In the genomic region with DNA sequence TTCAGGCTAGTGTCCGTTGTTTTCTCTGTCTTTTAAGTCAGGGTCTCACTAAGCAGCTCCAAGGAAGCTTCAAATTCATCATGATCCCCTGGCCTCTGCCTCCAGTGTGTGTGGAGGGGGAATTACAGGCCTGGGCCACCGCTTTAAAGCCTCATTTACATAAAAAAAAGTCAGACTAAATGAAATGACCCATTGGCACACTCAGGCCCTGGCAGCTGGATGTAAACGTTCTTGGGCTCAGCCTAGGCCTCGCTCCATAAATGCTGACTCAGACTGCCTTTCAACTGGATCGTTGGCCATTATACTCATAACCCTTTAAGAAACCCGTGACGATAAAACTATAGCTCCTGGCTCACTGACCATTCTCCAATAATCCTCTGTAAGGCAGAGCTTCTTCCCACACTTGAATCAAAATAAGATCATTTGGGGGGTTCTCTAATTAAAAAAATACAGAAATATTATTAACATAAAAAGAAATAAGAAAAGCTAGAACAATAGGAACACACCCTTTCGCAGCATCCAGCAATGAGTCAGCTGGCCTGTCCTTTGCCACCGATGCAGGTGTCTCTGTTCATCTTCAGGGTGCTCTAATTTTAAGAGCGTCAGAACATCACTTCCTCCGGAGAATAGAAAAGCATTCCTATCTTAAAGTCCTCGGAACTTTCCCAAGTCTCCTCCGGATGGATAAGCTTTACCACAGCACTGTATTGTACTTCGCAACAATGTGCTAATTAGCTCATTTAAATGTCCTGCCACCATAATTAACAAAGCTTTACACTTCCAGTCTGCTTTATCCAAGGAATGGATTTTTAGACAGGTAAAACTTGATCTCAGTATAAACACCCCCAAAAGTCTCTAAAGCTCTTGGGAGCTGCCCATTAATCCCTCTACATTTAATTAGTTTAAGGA, we compare ENCODE assay signal across 8 mouse cellular contexts. TPM values are rescaled to one million over a fixed set of nuclear protein-coding genes. Genes with fewer than 3 reads are reported as not detected.
A peak's percentile ranks its signal among the peaks of the same experiment; 100 is the strongest.
DNase-seq lines count a peak whose midpoint lies in the region; ATAC-seq and TF ChIP-seq lines count a peak whose summit lies in the region.

No protein-coding gene starts in this region.

- WGBS in spleen, adult 2 months: 37% methylated on average over 14 of the region's 14 CpGs
- 29% methylated on average over 14 of the region's 14 CpGs for WGBS in embryonic facial prominence, embryonic 10.5 days
- WGBS in intestine, embryonic 14.5 days: 26% methylated on average over 14 of the region's 14 CpGs
- 10% methylated on average over 14 of the region's 14 CpGs for WGBS in midbrain, embryonic 13.5 days

- H3K27ac ChIP-seq in spleen, adult 2 months (ENCODE audit: insufficient read depth, low read length): no peak overlapping the region
- H3K27ac ChIP-seq in embryonic facial prominence, embryonic 10.5 days (replicated peaks): peak overlapping the region; percentile 90; the same call in 1 of the 2 replicates
- peak overlapping the region; percentile 64; the same call in 1 of the 2 replicates for H3K27ac ChIP-seq in intestine, embryonic 14.5 days (ENCODE audit: low read depth)
- no peak overlapping the region for H3K27ac ChIP-seq in midbrain, embryonic 13.5 days

- no peak for DNase-seq in spleen, adult 2 months (ENCODE audit: low read depth in 1 of 2, low spot score in 2 of 2)
- DNase-seq in spleen, adult 18-20 months: no peak
- DNase-seq in embryonic facial prominence, embryonic 10.5 days (ENCODE audit: low spot score): no peak
- peak; percentile 56 for DNase-seq in intestine, embryonic 14.5 days (ENCODE audit: low spot score)
- no peak for DNase-seq in layer of hippocampus, adult 11-12 months (ENCODE audit: low spot score)
- DNase-seq in gastrocnemius, adult 18-20 months (ENCODE audit: low spot score): no peak
- no peak for DNase-seq in layer of hippocampus, postnatal 36 days

- no peak for TF ChIP-seq CTCF in spleen, adult 2 months (IDR thresholded peaks at IDR 0.05; ENCODE audit: extremely low read depth, insufficient read depth, insufficient read length, insufficient replicate concordance)

- peak overlapping the region; percentile 70 for H3K4me3 ChIP-seq in spleen, adult 2 months (ENCODE audit: extremely low read depth, insufficient read depth, insufficient read length)
- H3K4me3 ChIP-seq in embryonic facial prominence, embryonic 10.5 days: peak overlapping the region; percentile 89
- H3K4me3 ChIP-seq in intestine, embryonic 14.5 days (ENCODE audit: low read depth, low read length): peak overlapping the region; percentile 63
- H3K4me3 ChIP-seq in midbrain, embryonic 13.5 days (replicated peaks): peak overlapping the region; percentile 81

- peaks cover 5% of the 10 kb centered on the region for H3K4me1 ChIP-seq in spleen, adult 2 months (ENCODE audit: control insufficient read depth, insufficient read depth, insufficient read length)
- H3K4me1 ChIP-seq in embryonic facial prominence, embryonic 10.5 days: peaks cover 16% of the 10 kb centered on the region; the same call in 1 of the 2 replicates
- peaks cover 11% of the 10 kb centered on the region; the same call in 1 of the 2 replicates for H3K4me1 ChIP-seq in intestine, embryonic 14.5 days (replicated peaks; ENCODE audit: control insufficient read depth, insufficient read depth, low read length)
- peaks cover 13% of the 10 kb centered on the region for H3K4me1 ChIP-seq in midbrain, embryonic 13.5 days (replicated peaks)

- no peak for ATAC-seq in intestine, embryonic 14.5 days (replicated peaks; ENCODE audit: low FRiP score, low TSS enrichment, low read depth)
- peak; percentile 34 for ATAC-seq in midbrain, embryonic 13.5 days

- peak overlapping the region; percentile 63 for H3K9ac ChIP-seq in intestine, embryonic 14.5 days (ENCODE audit: low read length)
- peak overlapping the region; percentile 84; the same call in 1 of the 2 replicates for H3K9ac ChIP-seq in midbrain, embryonic 13.5 days (replicated peaks)

- TF ChIP-seq POLR2A in spleen, adult 2 months (IDR thresholded peaks at IDR 0.05; ENCODE audit: low read depth, low read length): no peak

- no peaks in the 10 kb centered on the region for H3K27me3 ChIP-seq in spleen, adult 2 months (ENCODE audit: control insufficient read depth, insufficient read depth, low read length)
- 0 out of 2 replicates have a peak, but pooled peaks cover 11% of the 10 kb centered on the region for H3K27me3 ChIP-seq in embryonic facial prominence, embryonic 10.5 days (replicated peaks; ENCODE audit: low read depth, poor library complexity, severe bottlenecking)
- no peaks in the 10 kb centered on the region for H3K27me3 ChIP-seq in intestine, embryonic 14.5 days (replicated peaks; ENCODE audit: control insufficient read depth, insufficient read depth, low read length)
- H3K27me3 ChIP-seq in midbrain, embryonic 13.5 days: peaks cover 2% of the 10 kb centered on the region; the same call in 1 of the 2 replicates

- H3K4me2 ChIP-seq in intestine, embryonic 14.5 days (ENCODE audit: low read length): peak overlapping the region; percentile 69
- peak overlapping the region; percentile 89 for H3K4me2 ChIP-seq in midbrain, embryonic 13.5 days (replicated peaks)

- H3K36me3 ChIP-seq in spleen, adult 2 months (ENCODE audit: control insufficient read depth, insufficient read depth, low read length): peaks cover 8% of the 10 kb centered on the region
- H3K36me3 ChIP-seq in embryonic facial prominence, embryonic 10.5 days (replicated peaks): peaks cover 13% of the 10 kb centered on the region
- peaks cover 6% of the 10 kb centered on the region; the same call in 1 of the 2 replicates for H3K36me3 ChIP-seq in intestine, embryonic 14.5 days (ENCODE audit: control insufficient read depth, insufficient read depth, low read length)
- peaks cover under 1% of the 10 kb centered on the region for H3K36me3 ChIP-seq in midbrain, embryonic 13.5 days

- H3K9me3 ChIP-seq in embryonic facial prominence, embryonic 10.5 days: no peaks in the 10 kb centered on the region
- H3K9me3 ChIP-seq in intestine, embryonic 14.5 days (ENCODE audit: control insufficient read depth, low read length): no peaks in the 10 kb centered on the region
- H3K9me3 ChIP-seq in midbrain, embryonic 13.5 days: no peaks in the 10 kb centered on the region

RNA-seq across cellular contexts. Expression of gene Acadl, which starts 1.1 kb away (rescaled TPM):
- polyA plus RNA-seq in spleen, adult 2 months (2012; rRNA removed): 11.4 and 13.6 TPM in 2 replicates
- polyA plus RNA-seq in embryonic facial prominence, embryonic 10.5 days (2016; fragmentation: Nextera tagmentation; extraction: Ambion mirVana): 35.7 and 40.4 TPM in 2 replicates
- 108 and 121 TPM in 2 replicates for polyA plus RNA-seq in intestine, embryonic 14.5 days (2014; fragmentation: Nextera tagmentation; extraction: Ambion mirVana)
- polyA plus RNA-seq in midbrain, embryonic 13.5 days (2015; fragmentation: Nextera tagmentation; extraction: Ambion mirVana): 37.5 and 37.8 TPM in 2 replicates
- total RNA-seq in gastrocnemius, adult 18-20 months (2021): 100 to 1,000 TPM; 261 to 305 TPM
- 10 to 100 TPM; 32.3 to 34.2 TPM for total RNA-seq in layer of hippocampus, postnatal 36 days (2021)

RNA-seq across cellular contexts. Expression of gene Kansl1l, which starts 44.7 kb away (rescaled TPM):
- polyA plus RNA-seq in spleen, adult 2 months (2012; rRNA removed): 1.5 and 1.7 TPM in 2 replicates
- 9.3 and 10.6 TPM in 2 replicates for polyA plus RNA-seq in embryonic facial prominence, embryonic 10.5 days (2016; fragmentation: Nextera tagmentation; extraction: Ambion mirVana)
- 13.4 and 14.2 TPM in 2 replicates for polyA plus RNA-seq in intestine, embryonic 14.5 days (2014; fragmentation: Nextera tagmentation; extraction: Ambion mirVana)
- polyA plus RNA-seq in midbrain, embryonic 13.5 days (2015; fragmentation: Nextera tagmentation; extraction: Ambion mirVana): 14.2 and 14.7 TPM in 2 replicates
- 10 to 100 TPM; 20.5 to 21.0 TPM for total RNA-seq in gastrocnemius, adult 18-20 months (2021)
- 10 to 100 TPM; 22.2 to 26.0 TPM for total RNA-seq in layer of hippocampus, postnatal 36 days (2021)

Comparison
In these comparisons a context has a peak if more than half of its experiments do, and no peak if none do; other contexts are left out.
1. H3K27ac ChIP-seq: peak in embryonic facial prominence, embryonic 10.5 days (single experiment) and intestine, embryonic 14.5 days (single experiment); none in spleen, adult 2 months (single experiment) and midbrain, embryonic 13.5 days (single experiment).
2. Peak in every context shown above with its lines, with median percentiles within 50 percentile points of each other: H3K4me3 ChIP-seq.